Mouse (Mus musculus) forebrain, embryonic 16.5 days (tissue): ENCODE results near the gene Arhgap10. TPM values are rescaled to one million over a fixed set of nuclear protein-coding genes. Genes with fewer than 3 reads are reported as not detected.

Source experiments
- ATAC-seq: fragments of 200-750 bp; cut with Nextera tagmentation; 2 replicates; pipeline ENCODE4 v1.8.0; 2017; ENCODE audit warnings: mild to moderate bottlenecking, moderate library complexity
- H3K27ac ChIP-seq: fragments of 300-500 bp; sonication (generic); 2 replicates; pipeline ENCODE4 v1.5.1; 2014; ENCODE audit warnings: low read length, control low read depth
- H3K27me3 ChIP-seq: fragments of 300-500 bp; sonication (generic); replicated peaks from 2 replicates; pipeline ENCODE4 v1.6.1; 2014; ENCODE audit warnings: low read length; ENCODE audit not compliant: control insufficient read depth, insufficient read depth
- H3K36me3 ChIP-seq: fragments of 300-500 bp; sonication (generic); 2 replicates; pipeline ENCODE4 v1.6.1; 2014; ENCODE audit not compliant: control insufficient read depth, insufficient read depth
- H3K4me1 ChIP-seq: fragments of 300-500 bp; sonication (generic); replicated peaks from 2 replicates; pipeline ENCODE4 v1.6.1; 2014; ENCODE audit warnings: low read length; ENCODE audit not compliant: control insufficient read depth, insufficient read depth
- H3K4me2 ChIP-seq: fragments of 300-500 bp; sonication (generic); 2 replicates; pipeline ENCODE4 v1.6.1; 2014; ENCODE audit warnings: mild to moderate bottlenecking, low read length, control low read depth
- H3K4me3 ChIP-seq: fragments of 300-500 bp; sonication (generic); replicated peaks from 2 replicates; pipeline ENCODE4 v1.5.1; 2014; ENCODE audit warnings: mild to moderate bottlenecking, low read length, control low read depth
- H3K9ac ChIP-seq: fragments of 300-500 bp; sonication (generic); replicated peaks from 2 replicates; pipeline ENCODE4 v1.6.1; 2014; ENCODE audit warnings: low read depth, low read length, control low read depth
- H3K9me3 ChIP-seq: fragments of 300-500 bp; sonication (generic); 2 replicates; pipeline ENCODE4 v1.6.1; 2016; ENCODE audit warnings: low read length; ENCODE audit not compliant: control insufficient read depth
- WGBS: fragments of 180-500 bp; shearing (Covaris S2); extraction: QIAGEN DNeasy Blood & Tissue Kit; methylation state at CpG from one replicate; pipeline ENCODE4 v1.1.7; 2014; 5-methylcytosine and 5-hydroxymethylcytosine counted together
- polyA plus RNA-seq: library from polyadenylated mRNA; unstranded; fragments of >200 nt; fragmentation: Nextera tagmentation; extraction: Ambion mirVana; gene quantifications from 2 replicates; pipeline ENCODE4 v1.2.1, GENCODE M21; 2015

The Arhgap10 gene
- polyA plus RNA-seq, 1 experiment from 2014 or later, result 3.7 TPM

- 90% methylated on average over 3 of the region's 3 CpGs for WGBS
- no peak for ATAC-seq
- Histone ChIP-seq H3K4me1 (no peaks in the 10 kb centered on the region), H3K4me2 (no peak overlapping the region), H3K9ac (no peak overlapping the region), H3K27me3 (no peaks in the 10 kb centered on the region), H3K36me3 (no peaks in the 10 kb centered on the region), H3K27ac (no peak overlapping the region), H3K4me3 (no peak overlapping the region), H3K9me3 (no peaks in the 10 kb centered on the region)
These were observed 308.5 kb downstream of the Arhgap10 start for GRCm38 (mm10) chr8:77209297-77209696.

Other genes with a start within 250 kb of the Arhgap10 start
- 28.5 and 28.6 TPM in 2 replicates for gene Prmt9, start 31.4 kb upstream of the Arhgap10 start, polyA plus RNA-seq
- gene Tmem184c, start 92.7 kb upstream of the Arhgap10 start, polyA plus RNA-seq, result 74.0 and 79.7 TPM in 2 replicates
- 4.3 and 4.6 TPM in 2 replicates for gene Ednra, start 206.5 kb upstream of the Arhgap10 start, polyA plus RNA-seq